Mouse (Mus musculus): Measurements from ENCODE around the gene Hdgf.

Hdgf gene

DNA sequence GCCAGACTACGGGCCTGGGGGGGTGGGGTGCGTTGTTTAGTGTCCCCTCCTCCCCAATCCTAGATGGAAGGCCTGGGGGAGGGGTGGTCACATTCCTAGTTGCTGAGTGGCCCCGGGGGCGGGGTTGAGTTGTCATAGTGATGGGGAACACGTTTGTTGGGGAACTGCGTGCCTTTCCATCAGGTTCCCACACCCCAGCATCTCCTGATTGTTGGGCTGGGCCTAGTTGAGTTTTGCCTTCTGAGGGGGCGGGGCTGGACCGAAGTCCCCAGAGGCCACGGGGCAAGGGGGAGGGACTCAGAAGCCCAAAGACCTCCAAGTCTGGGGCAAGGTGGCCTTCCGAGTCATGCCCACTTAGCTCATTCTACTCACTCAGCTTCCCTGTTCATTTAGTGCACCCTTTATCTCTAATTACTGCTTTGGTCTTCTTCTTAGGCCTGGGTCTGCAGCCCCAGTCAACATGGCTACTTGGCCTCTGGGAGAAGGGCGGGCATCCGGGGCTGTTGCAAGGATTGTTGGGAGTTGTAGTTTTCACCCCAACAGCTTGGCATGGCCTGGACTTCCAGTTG lies 4.5 kb downstream of the Hdgf start:
- peak; percentile 78 for DNase-seq

- no peak for DNase-seq
These were observed 7.4 kb downstream of the Hdgf start for GRCm38 (mm10) chr3:87913491-87913890.

GRCm38 (mm10) chr3:87913891-87914290 lies 7.8 kb downstream of the Hdgf start:
- peak; percentile 26 for DNase-seq

- DNase-seq, result peak; percentile 4
These were observed 10.9 kb downstream of the Hdgf start for GRCm38 (mm10) chr3:87916990-87917389.

DNA sequence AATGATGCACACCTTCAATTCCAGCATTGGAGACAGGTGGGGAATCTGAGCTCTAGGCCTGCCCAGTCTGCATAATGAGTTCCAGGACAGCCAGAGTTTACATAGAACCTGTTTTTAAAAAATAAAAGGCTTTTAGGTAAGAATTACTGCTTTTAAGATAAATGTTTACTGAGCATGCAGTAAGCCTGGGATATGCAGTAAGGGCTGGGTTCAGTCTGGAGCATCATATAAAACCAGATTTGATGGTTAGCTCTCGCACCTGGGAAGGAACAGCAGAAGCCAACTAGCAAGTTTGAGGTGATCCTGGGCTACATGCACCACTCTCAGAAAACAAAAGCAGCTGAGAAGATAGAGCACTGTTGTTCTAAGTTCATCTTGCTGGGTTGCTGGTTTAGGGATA lies 12.4 kb downstream of the Hdgf start:
- peak; percentile 15 for DNase-seq

DNA sequence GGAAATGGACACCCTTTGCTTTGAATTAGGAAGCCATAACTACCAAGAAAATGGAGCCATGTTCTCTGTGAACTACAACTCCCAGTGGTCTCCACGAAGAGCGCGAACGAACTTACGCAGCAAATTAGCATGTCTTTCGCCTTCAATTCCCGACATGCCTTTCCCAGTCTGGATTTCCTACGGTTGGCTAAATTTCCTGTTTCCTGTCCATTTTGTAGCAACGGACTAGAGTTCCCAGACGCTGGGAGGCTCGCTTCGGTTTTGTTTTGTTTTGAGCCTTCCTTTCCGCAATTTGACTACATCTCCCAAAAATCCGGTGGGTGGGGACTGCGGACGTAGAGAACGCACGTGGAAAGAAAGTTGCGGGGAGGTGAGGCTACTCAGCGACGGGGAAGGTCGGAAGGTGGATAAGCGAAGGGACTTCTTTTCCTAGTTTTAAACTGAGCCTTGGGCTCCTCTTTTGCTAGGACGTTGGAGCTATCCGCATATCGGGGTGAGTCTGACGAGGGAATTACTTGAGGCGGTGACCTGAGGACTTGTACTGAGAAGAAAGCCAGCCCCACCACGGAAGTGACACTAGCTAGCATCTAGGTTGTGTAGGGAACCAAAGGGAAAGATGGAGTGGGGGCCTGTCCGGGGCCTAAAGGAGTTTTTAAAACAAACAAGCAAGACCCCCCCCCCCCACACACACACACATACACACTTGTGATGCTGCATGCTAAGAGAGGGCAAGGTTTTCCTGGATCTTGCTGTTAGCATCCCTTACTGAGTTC lies 13.4 kb downstream of the Hdgf start, which contains the start of gene Mrpl24:
Gene Mrpl24, plus strand, starts transcription at position 171 of the 773 bp plus-strand sequence.
- DNase-seq, result peak; percentile 85

DNA sequence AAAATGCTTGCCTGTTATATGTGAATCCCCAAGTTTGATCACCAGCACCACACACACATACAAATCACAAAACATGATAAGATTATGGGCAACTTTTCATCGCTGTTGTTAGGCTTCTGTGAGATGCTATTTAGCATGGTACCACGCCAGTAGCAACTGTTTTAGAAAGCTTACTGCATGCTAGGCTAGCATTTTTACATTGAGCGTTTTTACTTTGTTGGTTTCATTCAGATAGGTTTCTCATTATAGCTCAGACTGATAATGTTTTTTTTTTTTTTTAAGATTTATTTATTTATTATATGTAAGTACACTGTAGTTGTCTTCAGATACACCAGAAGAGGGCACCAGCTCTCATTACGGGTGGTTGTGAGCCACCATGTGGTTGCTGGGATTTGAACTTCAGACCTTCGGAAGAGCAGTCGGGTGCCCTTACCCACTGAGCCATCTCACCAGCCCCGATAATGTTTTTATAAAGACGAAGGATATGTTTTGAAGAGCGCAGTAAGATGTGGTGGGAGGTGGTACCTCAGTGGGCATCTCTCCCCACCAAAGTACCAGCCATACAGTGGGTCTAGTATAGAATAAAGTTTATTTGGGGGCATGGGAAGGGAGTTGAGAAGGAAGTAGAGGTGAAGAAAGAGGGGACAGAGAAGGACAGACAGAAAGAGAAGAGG lies 14.3 kb downstream of the Hdgf start:
- peak; percentile 10 for DNase-seq

- DNase-seq, result no peak
These were observed 18.9 kb downstream of the Hdgf start for GRCm38 (mm10) chr3:87924996-87925395.

DNA sequence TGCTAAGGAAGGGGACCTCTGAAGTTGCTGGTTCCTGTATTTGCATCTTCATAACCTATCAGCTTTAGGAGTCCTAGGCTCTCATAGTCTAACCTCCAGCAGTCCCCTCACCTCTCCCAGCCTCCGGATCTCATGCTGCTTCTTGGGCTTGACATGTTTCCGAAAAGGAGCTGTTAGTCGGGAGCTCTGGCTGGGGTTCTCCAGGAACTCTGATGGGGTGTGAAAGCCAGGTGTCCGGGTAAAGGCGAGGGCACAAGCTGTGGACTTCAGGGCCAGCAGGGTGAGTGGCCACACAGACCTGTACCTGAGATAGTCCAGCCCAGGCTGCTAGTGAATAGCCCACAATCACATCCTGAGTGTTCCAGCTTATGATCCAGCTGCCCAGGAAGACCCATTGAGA lies 21.3 kb downstream of the Hdgf start:
- DNase-seq, result no peak

GRCm38 (mm10) chr3:87929341-87930077 lies 23.4 kb downstream of the Hdgf start:
- DNase-seq, result no peak

- DNase-seq, result peak; percentile 97
These were observed 24.1 kb downstream of the Hdgf start, which contains the start of the genes Isg20l2 and Rrnad1 for GRCm38 (mm10) chr3:87930078-87930795. TSS of gene Isg20l2 (plus strand) at chr3:87930314. TSS of gene Rrnad1 (minus strand) at chr3:87930717.

- no peak for DNase-seq
These were observed 27.9 kb downstream of the Hdgf start for GRCm38 (mm10) chr3:87934026-87934425.

GRCm38 (mm10) chr3:87934501-87934900 lies 28.4 kb downstream of the Hdgf start:
- no peak for DNase-seq

- no peak for DNase-seq
These were observed 29.1 kb downstream of the Hdgf start for GRCm38 (mm10) chr3:87935201-87935600.

DNA sequence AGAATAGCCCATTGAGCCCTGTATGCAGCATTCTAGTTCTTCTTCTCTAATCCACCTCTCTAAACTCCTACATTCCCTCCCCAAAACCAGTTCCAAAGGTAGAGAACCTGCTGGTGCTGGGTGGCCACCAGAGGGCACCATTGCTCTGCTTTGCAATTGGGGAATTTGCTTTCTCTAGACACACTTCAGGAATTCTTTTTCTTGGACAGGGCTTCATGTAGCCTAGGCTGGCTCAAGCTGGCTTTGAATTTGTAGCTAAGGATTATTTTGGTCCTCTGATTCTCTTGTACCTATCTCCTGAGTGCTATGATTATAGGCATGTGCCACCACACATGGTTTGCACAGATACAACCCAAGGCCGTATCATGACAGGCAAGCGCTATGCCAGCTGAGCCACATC lies 29.7 kb downstream of the Hdgf start:
- peak; percentile 58 for DNase-seq

DNA sequence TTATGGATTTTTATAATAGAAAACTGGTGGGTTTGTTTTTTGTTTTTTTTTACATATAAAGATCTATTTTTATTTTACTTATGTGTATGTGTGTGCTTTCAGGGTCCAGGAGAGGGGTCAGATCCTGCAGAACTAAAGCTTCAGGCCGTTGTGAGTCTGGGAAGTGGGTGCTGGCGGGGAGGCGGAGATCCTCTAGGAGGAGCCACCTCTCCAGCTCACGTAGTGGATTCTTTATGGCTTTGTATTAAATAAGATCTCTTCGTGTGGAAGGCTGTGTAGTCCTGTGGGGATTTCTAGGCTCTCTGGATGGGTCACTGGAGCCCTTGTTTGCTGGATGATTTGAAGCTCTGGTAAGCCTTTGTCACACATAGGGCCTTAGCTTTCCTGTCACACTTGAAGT lies 34.5 kb downstream of the Hdgf start:
- no peak for DNase-seq

- DNase-seq, result no peak
These were observed 36.4 kb downstream of the Hdgf start for GRCm38 (mm10) chr3:87942471-87942870.

GRCm38 (mm10) chr3:87943586-87943985 lies 37.5 kb downstream of the Hdgf start:
- no peak for DNase-seq

DNA sequence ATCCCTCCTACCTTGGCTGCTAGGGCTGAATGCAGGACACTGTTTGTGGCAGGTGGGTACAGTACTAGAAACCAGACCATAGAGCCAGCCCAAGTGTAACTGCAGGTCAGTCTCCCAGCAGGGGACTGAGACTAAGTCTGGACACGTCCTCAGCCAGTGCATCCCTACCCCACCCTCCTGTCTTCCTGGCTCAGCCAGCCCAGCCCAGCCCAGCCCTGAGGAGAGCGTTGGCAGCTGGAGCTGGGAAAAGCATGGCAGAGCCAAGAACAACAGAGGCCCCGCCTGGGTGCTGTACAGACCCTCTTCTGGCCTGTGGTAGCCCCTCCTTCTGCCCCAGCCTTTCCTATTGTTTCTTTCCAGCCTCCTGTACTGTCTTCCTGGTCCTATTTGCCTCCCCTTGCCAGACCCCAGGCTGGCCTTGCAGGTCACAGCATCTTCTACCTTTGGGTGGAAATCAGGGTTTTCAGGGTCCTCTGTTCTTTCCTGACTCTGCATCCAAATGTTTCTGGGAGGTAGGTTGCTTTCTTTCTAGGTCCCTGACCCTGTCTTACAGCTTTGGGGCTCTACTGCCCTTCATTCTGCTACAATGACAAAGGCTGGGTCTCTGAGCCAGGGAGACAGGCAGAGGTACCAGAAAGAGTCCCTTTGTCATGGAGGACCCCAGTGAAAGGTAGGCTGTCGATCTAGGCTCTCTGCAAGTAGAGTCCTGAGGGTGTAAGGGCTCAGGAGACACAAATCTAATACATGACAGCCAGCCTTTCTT lies 38.9 kb downstream of the Hdgf start:
- no peak for DNase-seq

GRCm38 (mm10) chr3:87945781-87946540 lies 39.8 kb downstream of the Hdgf start:
- no peak for DNase-seq

DNA sequence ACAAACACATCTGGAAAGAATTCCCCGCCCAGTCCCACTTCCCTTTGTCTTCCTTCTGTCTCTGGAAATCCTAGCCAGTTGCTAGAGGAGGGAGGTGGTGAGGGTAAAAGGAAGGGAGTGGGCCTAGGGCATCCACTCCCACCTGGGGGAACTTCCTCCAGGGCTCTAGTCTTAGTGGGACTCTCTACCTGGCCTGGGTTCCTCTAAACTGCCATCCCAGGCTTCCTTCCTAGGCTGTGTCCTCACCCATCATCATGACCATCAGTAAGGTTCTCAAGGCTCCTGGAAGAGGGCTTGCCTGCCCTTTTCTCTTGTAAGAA lies 40.4 kb downstream of the Hdgf start:
- no peak for DNase-seq
